Mouse (Mus musculus): ENCODE measurements at regions not wholly inside any gene's neighbourhood (a gene's known extent, or its start where the extent isn't known, plus 50 kb on each side); places are given as distances from the start of the nearest gene placed in this dataset.

- TF ChIP-seq POLR2A (IDR thresholded peaks at IDR 0.05; ENCODE audit: borderline replicate concordance, control insufficient read depth, low read depth, low read length) (no peak), CTCF (IDR thresholded peaks at IDR 0.05; ENCODE audit: control insufficient read depth, insufficient read depth, low read length) (no peak)
Measured at GRCm38 (mm10) chr16:57901006-57901405, 146.5 kb upstream of the Col8a1 start.
